Mouse (Mus musculus) frontal cortex, postnatal 36 days (tissue): ENCODE measurements around the gene Oaz3.

ENCODE experiments used
- DNase-seq, 2 experiments: peaks; one replicate each; pipeline ENCODE4 v3.0.0; 2022; ENCODE audit warnings: low spot score in 2 of 2

Gene Oaz3

GRCm38 (mm10) chr3:94443597-94443964 lies at the start of gene Oaz3:
Gene Oaz3 (minus strand): TSS chr3:94443915.
- no peak for DNase-seq

DNA sequence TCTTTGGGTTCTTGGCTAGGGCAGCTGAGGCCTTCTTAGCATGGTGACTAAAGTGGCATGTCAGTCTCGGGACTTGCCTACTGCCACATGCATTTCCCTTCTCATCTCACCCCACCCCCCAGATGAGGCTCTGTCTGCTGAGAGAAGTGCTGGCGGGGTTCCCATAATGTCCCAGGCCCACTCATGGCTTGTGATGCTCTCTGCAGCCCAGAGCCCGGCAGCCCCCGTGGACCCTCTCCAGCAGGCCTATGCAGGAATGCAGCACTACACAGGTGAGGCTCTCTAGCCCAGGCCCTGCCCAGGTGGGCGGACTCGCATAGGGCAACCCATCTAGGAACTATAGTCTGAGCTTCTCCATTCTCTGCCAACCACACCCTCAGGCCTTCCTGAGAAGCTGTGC lies 43.9 kb upstream of the Oaz3 start:
- no peak for DNase-seq

DNA sequence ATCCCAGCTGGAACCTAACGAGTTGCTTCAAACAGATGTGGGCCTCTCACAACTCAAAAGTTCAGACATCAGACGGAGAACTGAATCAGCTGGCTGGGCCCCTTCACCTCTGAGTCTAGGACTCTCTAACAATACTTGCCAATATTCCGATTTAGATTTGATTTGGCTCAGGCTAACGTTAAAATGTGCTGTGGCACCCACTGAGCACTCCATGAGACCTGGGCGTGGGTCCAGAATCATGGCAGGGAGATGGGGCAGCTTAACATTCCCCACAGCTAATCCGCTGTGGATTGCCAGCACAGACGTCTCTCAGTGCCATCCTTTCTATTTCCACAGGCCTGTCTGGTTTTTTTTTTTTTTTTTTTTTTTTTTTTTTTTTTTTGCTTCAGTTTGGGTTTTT lies 42.2 kb upstream of the Oaz3 start:
- DNase-seq, result no peak

DNA sequence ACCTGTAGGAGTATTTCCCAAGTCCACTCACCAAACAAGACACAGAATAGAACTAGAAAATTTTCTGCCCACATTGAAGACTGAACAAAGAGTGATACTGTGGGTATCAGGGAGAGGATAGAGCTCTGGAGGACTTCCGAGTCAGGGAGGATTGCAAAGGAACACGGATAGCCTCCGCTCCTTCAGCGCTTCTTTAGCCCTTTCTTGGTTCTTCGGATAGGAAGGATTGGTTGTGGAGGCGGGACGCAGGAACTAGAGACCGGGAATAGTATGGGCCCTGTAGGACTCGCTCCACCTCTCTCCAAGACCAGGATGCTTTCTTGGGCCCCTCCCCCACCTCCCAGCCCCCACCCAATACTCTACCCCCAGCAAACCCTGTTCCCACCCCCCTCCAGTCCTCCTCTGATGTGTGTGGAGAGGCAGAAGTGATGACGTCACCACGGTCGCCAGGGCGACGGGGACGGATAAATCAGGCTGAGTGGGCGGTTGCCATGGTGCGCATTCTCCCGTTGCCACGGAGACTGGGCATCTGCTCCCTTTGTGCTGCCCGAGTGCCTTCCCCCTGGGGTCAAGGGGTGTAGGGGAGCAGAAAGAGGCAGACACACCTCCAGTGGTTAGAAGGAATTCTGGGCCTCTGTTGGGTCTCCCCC lies 40.2 kb upstream of the Oaz3 start:
- DNase-seq, result peak; percentile 94 to 98

GRCm38 (mm10) chr3:94482764-94483385 lies 39.2 kb upstream of the Oaz3 start:
- no peak for DNase-seq

DNA sequence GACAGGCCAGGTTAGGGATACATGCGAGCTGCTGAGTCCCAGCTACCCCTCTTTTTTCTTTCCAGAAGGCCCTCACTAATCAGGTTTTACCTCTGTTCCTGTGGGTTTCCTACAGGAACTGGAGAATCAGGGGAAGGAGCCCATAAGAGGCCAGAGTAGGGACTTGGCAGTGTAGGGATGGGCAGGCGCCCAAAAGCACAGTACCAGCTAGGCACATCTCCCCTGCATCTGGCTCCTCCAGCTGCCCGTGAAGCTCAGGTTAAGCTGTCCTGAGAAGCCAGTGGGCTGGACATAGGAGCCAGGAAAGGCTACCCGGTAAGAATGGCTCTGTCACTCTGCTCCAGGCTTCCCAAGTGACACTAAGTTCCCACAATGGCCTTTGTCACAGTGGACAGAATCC lies 37.7 kb upstream of the Oaz3 start:
- no peak for DNase-seq

- no peak for DNase-seq
Measured at GRCm38 (mm10) chr3:94480291-94480884, 36.7 kb upstream of the Oaz3 start, which contains the start of gene Riiad1. Gene Riiad1 (minus strand): TSS chr3:94480341.

GRCm38 (mm10) chr3:94479564-94479963 lies 35.8 kb upstream of the Oaz3 start:
- DNase-seq, result no peak

GRCm38 (mm10) chr3:94478591-94479169 lies 35.0 kb upstream of the Oaz3 start:
- no peak for DNase-seq

DNA sequence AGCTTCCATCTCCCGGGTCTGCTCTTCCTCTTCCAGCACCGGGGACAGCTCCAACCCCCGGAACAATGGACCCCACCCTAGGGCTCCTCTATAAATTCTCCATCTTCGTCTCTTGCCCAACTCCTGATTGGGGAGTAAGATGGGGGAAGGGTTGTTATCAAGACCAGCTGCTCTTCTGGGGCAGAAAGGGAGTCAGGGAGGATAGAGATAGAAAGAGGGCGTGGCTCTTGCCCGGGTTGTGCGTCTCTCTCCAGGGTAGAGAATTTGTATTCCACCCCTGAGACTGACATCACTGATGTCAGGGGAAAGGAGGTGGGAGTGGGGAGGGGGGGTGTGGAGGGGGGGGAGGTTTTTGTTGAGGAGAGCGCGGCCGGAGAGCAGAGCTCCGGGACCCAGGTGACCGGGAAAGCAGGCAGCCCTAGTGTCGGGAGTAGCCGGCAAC lies 34.3 kb upstream of the Oaz3 start, which contains the start of gene Celf3:
Gene Celf3, plus strand, starts transcription at position 315 of the 442 bp plus-strand sequence.
- peak; percentile 73 to 74 for DNase-seq

DNA sequence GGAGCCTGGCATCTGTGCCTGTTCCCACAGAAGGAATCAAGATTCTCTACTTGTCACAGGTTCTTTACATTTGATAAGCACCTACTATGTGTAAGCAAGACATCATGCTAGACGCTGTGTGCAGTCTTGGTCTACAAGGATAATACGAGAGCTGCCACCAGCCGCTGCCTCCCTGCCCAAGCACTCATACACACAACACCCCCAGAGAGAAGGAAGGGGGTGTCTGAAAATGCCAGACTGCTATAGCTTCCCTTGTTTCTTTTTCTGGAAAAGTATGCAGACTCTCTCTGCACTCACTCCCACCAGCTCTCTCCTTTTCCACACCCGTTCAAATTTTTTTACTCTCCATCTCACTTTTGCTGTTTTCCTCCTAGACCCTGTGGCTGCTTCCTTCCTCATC lies 33.7 kb upstream of the Oaz3 start:
- peak; percentile 71 to 76 for DNase-seq

GRCm38 (mm10) chr3:94476301-94477035 lies 32.8 kb upstream of the Oaz3 start:
- DNase-seq, result no peak

- no peak for DNase-seq
Measured at GRCm38 (mm10) chr3:94473567-94474232, 30.0 kb upstream of the Oaz3 start.

DNA sequence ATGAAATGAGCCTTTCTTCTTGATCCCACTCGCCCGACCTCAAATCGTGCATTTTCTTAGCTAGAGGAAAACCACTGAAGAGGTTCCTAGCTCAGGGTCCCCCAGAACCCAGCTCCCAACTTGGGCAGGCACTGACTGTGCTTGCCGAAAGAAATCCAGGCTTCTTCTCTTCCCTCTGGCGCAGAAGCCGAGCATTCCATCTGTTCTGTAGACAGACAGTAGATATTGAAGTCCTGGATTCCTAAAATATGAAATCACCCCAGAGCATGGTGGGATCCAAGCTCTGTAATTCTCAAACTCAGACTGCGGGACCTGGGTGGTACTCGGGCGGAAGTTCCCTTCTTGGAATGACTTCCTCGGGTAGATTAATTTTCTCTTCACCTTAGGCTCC lies 29.4 kb upstream of the Oaz3 start:
- no peak for DNase-seq

DNA sequence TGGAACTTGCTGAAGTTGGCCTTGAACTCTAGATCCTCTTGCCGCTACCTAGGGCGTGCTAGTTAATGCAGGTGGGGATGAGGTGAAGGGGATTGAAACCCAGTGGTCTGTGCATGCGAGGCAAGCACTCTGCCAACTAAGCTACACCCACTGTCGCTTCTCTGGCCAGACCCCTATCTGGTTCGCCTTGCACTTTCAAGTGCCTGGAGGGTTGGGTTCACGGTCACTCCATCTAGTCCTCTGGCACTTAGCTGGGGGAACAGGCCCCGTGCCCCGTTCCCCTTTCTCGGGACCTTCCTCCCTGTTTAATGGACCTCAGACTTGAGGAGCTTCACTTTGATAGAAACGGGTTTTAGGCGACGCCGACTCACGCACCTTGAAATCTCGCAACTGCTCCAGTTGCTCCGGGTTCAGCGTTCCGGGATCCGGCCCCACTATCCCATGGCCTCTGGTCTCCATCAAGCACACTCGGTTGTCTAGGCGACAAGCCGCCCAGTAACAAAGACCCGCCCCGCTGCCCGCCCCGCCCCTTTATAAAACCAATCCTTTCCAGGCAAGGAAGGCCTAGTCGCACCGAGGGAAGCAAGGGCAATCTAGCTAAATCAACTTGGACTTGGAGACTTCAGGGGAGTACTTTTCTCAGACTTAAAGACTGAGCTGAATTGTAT lies 28.9 kb upstream of the Oaz3 start:
- DNase-seq, result no peak

DNA sequence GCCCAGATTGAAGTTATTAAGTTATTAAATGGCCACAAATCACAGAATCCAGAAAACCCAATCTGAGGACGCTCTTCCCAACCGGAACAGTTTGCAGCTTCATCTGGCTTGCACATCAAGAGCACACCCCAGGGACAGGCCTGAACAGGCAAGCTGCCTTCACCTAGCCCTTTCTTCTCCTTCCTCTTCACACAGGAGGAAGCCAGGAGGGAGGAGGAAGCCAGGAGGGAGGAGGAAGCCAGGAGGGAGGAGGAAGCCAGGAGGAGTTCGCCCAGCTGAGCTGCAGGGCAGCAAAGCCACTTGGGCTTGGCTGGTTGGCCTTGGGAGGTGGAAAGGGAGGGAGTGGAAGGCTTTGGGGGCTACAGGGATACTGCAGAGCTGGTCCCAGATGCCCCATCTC lies 25.2 kb upstream of the Oaz3 start:
- DNase-seq, result no peak

DNA sequence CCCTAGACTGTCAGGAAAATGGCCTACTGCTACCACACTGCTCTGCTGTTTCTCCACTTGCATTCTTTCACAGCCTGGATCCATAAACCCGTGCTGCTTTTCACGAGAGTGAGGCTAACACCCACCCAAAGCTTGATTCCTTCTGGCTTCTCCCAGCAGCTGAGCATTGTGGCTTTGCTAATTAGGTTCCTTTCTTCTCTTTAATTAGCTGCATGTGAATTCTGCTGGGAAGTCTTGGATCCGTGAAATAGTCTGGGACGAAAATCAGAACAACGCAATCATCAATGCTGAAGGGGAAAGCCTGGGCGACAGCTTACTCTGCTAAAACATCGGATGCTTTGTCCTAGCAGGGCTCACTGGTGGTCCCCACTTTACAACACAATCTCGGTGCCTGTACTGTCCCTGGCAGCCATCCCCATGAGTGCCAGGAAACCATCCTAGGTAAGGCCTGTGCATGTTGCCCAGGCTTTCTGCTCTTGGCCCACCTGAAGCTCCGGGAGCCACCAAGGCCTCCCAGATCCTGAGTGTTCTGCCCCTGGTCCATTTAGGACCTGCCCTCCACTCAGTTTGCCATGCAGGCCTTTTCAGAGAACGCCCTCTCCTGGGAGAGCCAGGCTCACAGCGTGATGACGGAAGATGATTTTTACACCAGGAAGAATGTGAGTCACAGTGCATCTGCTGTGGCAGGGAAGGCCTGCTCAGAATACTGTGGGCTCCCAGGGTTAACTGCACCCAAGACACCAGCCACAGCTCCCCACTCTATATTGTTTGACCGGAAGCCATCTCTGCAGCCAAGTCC lies 22.1 kb upstream of the Oaz3 start:
- peak; percentile 63 to 86 for DNase-seq

DNA sequence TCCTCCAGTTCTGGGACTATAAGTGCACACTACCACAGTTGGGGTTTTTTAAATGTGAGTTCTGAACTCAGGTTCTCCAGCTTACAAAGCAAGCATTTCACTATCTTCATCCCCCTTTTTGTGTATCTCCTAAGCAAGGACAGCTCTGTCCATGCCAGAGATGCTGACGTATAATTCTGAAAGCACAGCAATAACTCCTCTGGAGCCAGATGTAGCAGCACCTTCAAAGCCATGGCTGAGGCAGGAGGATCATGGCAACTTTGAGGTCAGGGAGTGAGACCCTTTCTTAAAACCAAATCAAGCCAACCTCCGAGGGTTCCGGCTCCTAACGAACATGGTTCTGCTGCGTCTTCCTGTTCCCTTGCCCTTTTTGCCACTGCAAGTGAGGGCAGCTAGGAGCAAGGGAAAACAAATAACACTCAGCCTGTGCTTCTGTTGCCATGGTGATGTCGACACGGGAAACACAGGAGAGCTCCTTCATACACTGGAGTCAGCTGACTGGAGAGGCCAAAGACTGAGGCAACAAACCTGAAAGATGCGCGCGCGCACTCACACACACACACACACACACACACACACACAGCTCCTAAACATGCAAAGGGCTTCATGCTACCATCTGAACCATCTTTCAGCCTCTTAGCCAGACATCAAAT lies 20.3 kb upstream of the Oaz3 start:
- no peak for DNase-seq

DNA sequence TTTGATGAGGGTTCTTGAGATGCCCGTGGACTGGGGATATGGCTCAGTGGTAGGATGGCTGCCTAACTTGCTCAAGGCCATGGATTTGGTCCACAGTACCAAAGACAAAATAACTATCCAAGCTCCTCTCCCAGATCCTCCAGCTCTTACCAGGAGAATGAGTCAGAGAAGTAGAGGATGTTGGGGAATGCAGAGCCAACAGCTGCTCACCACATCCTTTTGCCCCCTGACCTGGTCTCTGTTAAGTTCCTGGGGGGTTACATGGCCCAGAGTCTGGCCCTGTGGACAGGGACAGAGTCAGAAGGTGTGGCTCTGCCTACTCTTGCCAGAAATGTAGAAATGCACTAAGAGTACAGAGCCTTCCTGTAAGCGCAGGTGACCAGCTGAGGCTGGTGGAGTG lies 16.1 kb upstream of the Oaz3 start:
- DNase-seq, result no peak

GRCm38 (mm10) chr3:94457055-94457454 lies 13.3 kb upstream of the Oaz3 start:
- DNase-seq, result no peak
